Mouse (Mus musculus): ENCODE results near the gene Fez1.

The Fez1 gene

DNA sequence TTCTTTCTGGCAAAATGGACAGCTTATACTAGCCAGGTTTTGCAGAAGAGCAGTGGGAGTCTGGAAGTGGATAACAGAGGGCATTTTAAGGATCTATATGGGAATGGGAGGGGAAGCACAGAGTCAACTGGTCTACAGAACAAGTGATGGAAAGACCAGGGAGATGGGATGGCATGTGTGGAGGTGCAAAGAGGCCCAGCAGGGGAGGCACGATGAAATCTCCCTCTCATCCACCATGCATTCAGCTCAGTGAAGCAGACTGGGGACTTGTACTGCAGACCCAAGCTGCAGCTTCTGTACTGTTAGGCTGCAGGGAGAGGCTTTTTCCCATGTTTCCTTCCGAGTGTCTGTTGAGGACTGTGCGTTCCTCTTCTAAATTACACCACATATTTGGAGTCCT is 12.2 kb downstream of the Fez1 start:
- DNase-seq (ENCODE audit: low read depth) = no peak

DNA sequence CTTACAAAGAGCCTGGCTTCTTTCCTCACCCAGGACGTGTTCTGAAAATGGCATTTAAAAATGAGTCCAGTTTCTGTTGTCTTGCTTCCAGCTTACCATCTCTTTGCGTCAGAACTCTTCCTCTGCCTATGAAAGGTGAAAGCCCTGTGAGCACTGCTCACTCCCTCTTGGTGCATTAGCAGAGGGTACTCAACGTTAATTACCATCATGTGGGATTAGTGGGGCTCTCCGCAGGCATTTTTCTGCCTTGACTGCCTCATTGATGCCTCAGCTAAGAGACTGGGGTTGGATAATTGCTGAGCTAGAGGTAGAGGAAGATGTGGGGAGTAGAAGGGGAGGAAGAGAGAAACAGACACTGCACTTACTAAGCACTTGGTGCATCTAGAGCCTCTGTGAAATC is 24.7 kb downstream of the Fez1 start:
- no peak for DNase-seq (ENCODE audit: low read depth)

DNA sequence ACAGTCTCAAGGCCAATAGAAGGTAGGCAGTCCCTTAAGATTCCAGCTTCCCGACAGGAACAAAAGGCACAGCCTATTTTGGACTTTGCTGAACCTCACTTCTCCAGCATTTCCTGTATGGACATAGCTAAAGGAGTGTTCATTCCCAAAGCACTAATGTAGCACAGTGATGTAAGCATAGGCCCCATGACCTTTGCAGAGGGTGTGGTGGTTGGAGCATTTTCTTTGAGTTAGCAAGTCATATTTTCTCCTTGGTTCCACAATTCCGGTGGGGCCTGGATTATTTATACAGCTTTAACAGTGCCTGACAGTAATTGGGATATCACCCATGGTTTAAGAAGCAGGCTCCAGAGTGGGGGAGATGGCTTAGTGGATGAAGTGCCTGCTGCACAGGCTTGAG is 27.0 kb downstream of the Fez1 start:
- DNase-seq (ENCODE audit: low read depth) = no peak

DNA sequence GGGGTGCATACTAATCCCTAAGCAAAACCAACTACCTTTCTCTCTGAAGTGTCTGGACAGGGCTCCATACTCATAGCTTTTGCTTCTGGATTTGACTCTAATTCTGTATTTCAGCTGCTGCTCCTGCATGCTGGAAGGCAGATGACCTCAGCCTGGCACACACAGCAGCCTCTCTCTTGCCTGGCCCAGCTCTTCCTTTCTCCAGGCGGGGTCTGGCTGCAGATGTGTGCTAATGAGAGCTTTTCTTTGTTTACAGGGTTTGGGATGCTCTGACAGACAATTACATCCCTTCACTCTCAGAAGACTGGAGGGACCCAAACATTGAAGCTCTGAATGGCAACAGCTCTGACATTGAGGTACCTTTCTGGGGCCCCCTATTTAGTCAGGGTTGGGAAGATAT is 28.4 kb downstream of the Fez1 start:
- no peak for DNase-seq (ENCODE audit: low read depth)

DNA sequence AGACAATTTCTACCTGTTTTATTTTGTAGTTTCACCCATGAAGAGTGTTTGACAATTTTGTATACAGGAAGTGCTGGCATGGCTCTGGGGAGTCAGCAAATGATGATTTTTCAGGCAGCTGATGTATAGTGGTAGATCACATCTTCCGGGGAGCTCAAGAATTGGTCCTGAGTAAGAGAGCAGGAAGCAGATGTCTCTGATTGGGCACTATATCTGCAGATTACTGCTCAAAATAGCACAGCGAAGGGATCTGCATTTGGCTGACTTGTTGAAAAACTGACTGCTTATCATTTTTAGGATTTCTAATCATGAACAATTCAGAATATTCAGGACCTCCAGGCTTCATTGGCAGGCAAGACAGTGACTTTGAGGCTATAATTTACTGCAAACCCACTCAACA is 30.5 kb downstream of the Fez1 start:
- DNase-seq (ENCODE audit: low read depth) = no peak

DNA sequence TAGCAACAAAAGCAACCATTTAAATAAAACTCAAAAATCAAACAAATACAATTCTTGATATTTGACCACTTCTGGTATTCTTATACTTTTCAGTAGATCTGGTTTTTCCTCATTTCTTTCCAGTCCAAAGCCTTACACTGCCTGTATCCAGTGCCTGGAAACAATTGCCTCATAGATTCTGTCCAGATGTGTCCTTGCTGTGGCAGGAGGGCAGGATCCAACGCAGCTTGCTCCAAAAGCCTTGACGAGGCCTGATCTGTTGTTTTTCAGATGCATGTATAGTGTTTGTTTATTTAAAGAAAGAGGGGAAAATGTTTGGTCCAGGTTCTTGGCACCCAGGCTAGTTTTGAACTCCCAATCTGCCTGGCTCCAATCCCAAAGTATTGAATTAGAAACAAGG is 34.7 kb downstream of the Fez1 start:
- DNase-seq (ENCODE audit: low read depth) = no peak

DNA sequence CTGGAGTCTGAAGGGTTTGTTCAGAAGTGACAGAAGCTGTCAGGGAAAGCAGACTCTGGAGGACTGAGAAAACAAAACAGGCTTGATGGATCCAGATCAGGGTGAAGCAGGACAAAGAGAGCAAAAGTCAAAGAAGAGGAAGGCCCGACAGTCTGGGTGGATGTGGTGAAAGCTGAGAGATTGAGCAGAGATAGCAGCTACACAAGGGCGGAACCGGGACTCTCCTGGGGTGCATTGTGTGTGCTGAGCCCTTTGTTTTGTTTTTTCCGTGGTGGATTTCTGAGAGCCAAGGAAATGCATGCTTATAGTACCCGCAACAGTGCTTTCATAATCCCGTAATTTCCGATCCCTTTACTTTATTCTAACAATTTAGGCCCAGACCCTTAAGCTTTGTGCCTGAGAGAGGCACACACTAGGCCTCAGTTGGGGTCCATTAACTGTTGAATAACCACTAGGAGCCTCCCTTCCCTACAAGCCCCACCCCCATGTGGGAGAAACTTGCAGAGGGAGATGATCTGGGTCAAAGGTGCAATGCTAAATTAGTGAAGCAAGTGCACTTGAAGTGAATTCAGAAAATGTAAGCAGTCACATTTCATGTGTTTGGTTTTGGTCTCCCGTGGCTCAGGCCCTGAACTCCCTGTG is 35.9 kb downstream of the Fez1 start:
- peak; percentile 19 for DNase-seq (ENCODE audit: low read depth)

DNA sequence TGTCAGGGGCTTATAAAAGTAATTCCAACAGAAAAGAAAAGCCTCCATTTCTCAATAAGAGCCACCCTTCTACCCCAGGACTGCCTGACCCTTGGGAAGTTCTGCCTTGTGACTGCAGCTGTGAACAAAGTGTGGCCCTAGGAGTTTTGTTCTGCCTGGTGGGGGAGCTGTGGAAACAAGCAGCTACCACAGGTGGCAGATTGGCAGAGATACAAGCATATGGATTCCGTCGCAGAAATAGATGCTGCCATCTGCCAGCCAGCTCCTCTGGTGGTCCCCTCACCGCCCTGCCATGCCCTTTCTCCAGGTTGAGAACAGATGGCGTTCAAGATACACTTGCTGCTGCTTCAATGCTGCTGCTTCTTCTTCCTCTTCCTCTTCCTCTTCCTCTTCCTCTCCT is 37.0 kb downstream of the Fez1 start:
- DNase-seq (ENCODE audit: low read depth) = no peak

DNA sequence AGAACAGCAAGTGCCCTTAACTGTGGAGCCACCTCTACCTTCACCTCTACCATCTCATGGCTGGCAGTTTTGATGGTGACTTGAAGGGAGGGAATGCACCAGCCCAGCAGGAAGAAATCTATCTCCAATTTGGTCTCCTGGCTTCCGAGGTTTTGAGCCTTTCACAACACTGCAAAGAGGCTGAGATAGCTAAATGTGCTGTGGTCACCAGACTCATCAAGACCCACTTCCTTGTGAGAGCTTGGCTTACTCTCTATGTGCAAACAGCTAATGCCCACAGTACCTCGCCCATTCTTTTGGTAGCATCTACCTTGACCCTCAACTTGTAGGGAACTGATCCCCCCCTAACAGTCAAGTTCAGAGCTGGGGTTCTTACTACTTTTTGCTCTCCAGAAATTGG is 40.9 kb downstream of the Fez1 start:
- DNase-seq (ENCODE audit: low read depth) = peak; percentile 59

DNA sequence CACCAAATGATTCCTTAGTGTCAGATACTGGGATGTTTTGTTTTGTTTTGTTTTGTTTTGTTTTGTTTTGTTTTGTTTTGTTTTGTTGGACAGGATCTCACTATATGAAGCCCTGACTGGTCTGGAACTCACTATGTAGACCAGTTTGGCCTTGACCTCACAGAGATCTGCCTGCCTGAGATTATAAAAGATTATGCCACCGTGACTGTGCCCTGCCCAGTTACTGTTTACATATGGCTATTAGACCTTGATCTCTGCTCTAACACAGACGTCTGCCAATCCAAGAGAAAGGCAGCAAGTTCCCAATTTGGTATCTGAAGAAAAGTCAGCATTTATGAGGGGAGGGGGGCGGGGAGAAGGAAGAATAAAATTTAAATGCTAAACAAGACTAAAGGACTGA is 42.0 kb downstream of the Fez1 start:
- no peak for DNase-seq (ENCODE audit: low read depth)

DNA sequence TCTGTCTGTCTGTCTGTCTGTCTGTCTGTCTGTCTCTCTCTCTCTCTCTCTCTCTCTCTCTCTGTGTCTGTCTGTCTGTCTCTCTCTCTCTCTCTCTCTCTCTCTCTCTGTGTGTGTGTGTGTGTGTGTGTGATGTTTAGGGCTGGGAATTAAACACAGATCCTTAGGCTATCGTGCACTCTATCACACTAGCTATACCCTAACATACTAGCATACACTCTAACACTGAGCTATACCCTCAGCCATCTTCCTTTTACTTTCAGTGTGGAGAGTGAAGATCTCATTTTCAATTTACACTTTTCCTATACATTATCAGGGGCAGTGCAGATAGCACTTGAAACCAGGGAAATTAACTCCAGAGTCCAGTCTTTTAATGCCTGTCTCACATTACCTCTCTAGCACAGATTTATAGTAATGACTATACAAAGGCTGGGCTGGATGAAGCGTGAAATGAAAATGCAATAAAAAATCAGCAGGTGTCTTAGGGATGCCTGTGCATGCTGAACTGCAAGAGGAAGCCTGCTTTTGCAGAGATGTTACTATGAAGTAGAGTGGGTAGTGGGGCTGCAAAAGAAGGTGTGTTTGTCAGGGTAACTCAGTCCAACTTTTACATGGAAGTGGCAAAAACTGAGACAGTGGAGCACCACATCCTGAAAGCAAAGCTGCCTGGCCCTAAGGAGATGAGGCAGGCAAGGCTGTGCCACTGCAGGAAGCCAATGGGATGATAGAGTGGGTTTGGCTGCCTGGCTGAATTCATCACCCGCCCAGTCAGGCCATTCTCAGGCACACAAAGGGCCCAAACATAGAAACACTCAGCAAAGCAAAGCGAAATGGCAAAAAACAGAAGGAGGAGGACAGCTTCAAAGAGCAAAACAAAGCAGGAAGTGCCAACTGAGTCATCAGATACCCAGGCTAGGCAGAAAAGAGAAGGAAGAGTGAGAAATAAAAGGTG is 43.5 kb downstream of the Fez1 start:
- no peak for DNase-seq (ENCODE audit: low read depth)

DNA sequence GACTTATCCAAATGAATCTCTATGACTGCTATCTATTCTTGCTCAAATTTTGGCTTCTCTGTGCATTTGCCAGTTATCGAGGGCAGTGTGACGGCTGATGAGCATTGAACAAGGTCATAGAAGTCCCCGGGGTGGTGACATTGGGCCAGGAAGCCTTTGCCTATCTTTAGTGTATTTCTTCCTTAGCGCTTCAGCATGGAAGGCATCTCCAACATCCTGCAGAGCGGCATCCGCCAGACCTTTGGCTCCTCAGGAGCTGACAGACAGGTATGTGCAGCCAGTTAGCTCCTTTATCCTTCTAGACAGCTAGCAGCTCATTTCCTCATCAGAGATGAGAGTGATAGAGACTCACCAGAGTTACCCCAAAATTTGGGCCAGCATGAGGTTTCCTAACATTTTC is 47.0 kb downstream of the Fez1 start:
- no peak for DNase-seq (ENCODE audit: low read depth)

DNA sequence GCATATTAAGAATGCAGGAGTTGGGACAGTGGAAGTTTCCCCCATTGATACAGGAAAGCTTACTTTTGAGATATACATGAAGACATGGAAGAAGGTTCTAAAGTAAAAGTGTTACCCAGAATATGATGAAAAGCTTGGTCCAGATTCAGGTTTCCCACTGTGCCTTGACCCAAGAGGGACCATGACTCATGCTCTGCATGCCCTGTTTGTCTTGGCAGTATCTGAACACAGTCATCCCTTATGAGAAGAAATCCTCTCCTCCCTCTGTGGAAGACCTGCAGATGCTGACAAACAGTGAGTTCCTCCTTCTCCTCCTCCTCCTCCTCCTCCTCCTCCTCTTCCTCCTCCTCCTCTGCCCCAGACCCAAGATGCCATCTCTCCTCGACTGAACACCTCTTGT is 48.6 kb downstream of the Fez1 start:
- no peak for DNase-seq (ENCODE audit: low read depth)

DNA sequence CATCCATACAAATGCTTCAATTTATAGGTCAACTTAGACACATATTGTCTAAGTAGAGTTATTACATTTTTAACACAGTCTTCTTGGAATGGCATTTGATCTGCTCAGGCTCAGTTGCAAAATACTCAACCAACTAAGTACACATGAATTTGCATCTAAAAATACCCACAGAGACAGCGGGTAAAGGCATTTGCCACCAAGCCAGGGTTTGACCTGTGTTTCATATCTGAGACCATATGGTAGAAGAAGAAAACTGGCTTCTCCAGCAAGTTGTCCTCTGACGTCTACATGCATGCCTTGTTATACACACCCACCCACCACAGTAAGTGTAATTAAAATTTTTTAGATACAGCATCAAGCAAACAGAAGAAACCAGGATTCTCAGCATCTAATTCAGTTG is 52.1 kb downstream of the Fez1 start:
- no peak for DNase-seq (ENCODE audit: low read depth)

DNA sequence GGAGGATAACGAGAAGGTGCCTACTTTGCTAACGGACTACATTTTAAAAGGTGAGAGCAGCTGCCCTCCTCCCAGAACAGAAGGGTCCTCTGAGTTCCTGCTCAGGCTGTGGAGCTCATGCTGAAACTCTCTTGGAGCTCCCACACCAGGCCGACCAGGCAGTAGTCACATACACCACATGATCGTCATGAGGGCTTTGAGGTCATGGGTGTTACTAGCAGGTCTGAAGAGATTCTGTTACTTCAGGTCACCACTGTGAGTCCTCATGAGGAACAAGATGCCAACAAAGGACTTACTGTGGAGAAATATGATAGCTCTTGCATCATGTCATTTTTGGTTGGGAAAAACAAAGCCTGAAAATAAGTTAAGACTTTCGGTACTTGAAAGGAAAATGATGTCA is 54.6 kb downstream of the Fez1 start:
- peak; percentile 19 for DNase-seq (ENCODE audit: low read depth)

DNA sequence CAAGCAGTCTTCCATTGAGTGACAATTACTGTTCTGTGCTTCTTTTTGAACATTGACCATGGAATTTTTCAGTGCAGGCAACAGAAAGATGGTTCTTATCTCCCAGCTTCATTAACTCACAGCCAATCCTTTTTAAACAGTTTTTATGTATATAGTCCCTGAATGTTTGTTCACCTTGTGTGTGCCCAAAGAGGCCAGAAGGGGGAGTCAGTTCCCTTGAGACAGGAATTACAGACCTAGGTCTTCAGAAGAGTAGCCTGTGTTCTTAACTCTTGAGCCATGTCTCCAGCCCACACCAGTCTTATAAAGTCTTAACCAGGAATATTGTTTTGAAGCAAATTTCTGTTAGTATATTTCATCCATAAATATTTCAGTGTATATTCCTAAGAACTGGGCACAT is 55.1 kb downstream of the Fez1 start:
- no peak for DNase-seq (ENCODE audit: low read depth)

DNA sequence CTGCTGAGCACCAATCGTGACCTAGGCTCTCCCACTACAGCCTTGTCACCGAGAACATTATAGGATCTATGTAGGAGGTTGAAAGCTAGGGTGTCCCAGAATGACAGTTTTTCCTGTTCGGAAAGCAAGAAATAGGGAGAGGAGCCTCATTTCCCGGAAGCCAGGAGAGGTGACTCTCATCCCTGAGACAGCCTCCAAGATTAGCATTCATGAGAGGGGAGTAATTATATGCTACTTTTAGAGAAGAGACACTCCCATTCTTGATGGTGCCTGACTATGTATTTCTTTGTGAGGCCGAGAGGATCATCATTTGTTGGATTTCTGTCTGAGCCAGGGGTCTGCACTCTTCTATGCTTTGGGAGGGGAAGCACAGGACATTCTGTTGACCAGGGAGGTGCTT is 60.0 kb downstream of the Fez1 start:
- no peak for DNase-seq (ENCODE audit: low read depth)

DNA sequence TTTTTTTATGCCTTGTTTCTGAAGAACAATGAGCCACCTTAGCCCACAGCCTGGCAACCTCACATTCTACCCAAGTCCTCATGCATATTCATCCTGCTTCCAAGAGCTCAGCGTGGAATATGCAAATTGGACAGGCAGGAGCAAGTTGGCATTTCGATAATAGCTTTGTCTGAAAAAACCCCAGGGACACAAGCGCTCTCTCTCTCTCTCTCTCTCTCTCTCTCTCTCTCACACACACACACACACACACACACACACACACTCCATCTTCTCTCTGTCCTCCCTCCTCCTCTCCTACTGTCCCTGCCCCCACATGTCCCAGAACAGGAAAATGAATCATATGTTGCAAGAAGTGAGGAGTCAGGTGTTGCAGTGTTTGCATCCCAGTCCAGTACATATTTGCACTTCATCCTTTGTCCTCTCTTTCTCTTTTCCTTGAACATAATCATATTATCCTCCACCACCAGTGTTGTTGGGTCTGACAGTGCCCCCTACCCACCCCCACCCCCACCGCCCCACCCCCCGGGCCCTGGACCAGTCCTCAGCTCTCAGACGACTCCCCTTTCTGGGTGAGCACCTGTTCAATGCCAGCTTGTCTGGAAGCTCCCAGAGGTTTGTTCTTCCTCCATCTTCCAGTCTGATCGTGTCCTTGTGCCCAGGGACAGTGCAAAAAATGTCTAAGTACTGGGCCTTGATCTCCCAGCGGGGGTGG is 60.5 kb downstream of the Fez1 start:
- no peak for DNase-seq (ENCODE audit: low read depth)

DNA sequence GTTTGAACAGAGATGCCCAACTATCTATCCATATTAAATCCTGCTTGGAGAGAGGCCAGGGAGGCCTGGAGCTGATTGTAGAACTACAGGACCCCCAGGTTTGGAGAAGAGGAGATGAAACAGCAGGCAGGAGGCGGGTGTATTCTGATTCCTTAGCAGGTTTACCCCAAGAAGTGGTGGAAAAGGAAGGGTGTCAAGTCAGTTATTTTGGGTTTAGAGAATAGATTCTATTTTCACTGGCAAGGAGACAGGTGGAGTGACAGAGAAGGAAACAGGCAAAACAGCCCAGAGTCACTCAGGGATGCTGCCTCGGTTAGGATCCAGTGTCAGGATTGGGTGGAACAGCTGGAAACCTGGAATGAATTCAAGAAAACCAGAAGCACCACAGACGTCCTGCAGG is 61.9 kb downstream of the Fez1 start:
- no peak for DNase-seq (ENCODE audit: low read depth)

DNA sequence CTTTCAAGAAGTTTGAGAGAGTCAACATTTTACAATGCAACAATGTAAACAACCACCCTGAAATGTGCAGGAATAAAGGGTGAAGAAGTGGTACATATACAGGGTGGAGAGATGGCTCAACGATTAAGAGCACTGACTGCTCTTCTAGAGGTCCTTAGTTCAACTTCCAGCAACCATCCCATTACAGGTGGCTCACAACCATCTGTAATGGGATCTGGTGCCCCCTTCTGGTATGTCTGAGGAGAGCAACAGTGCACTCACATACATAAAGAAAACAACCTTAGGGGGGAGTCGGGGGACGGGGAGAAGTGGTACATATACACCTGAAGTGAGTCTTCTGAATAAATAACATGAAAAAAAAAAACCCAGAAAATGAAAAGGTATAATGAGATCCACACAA is 63.6 kb downstream of the Fez1 start:
- peak; percentile 44 for DNase-seq (ENCODE audit: low read depth)

DNA sequence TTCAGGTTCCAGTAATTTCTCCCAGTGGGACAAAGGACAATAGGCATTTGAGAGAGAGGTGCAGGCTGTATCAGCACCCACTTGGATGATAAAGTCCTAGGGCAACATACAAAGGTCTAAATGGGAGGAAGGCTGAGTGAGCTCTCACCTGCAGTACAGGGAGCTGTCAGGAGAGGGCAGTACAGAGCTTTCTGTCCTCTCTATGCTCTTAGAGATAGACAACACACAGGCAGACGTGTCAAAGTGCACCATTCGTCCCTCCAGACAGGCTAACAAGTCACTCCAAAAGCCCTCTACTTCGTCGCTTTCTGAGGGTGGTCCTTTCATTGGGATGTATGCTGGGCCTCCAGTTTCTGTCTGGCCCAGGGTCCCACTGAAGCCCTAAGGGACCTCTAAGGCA is 68.9 kb downstream of the Fez1 start:
- DNase-seq (ENCODE audit: low read depth) = peak; percentile 55

DNA sequence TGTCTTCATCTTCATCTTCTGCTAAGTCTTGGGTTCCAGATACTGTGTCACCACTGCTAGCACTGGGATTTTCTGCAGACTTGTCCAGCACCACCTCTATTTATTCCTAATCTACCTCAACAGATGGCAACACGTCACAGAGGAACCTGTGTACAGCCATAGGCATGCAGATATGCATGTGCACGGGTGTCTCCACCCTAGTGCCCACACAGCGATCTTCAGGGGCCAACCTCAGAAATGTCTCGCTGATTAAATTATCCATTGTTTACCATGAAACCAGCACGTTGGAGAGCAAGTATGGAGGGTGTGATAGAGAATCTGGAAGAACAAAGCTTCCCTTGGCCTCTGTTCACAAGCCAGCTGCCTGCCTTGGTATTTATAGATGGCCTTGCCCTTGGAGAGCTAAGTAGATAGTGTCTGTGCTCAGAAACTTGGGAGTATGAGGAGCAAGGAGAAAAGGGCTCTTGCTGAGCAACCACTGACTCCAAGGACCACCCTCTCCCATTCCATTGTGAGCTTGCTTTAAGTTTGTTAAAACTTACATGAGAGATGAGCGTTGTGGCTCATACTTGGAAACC is 71.8 kb downstream of the Fez1 start:
- no peak for DNase-seq (ENCODE audit: low read depth)

DNA sequence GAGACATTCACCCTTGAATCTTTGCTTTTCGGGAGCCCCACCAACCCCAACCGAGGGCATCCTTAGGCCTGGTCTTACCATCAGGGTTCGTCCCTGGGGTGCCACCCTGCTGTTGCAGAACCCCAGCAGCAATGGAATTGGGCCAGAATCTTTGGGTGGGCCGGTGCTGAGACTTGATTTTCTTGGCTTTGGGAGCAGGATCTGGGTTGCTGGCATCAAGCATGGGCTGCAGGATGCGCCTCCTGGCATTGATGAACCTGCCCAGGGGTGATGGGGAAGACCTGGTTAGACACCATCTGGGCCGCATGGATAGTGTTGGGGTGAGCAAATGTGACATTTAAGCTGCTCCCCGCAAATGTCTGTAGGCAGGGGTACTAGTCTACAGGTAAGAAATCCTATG is 72.6 kb downstream of the Fez1 start:
- no peak for DNase-seq (ENCODE audit: low read depth)

Measured in 416B (cell line).